Mouse (Mus musculus) NIH3T3 (cell line): ENCODE results near the gene Abcc10.

Source experiments
- DNase-seq: peaks from one replicate; pipeline ENCODE4 v3.0.0-alpha.2; 2012; ENCODE audit warnings: low read depth

The Abcc10 gene

DNA sequence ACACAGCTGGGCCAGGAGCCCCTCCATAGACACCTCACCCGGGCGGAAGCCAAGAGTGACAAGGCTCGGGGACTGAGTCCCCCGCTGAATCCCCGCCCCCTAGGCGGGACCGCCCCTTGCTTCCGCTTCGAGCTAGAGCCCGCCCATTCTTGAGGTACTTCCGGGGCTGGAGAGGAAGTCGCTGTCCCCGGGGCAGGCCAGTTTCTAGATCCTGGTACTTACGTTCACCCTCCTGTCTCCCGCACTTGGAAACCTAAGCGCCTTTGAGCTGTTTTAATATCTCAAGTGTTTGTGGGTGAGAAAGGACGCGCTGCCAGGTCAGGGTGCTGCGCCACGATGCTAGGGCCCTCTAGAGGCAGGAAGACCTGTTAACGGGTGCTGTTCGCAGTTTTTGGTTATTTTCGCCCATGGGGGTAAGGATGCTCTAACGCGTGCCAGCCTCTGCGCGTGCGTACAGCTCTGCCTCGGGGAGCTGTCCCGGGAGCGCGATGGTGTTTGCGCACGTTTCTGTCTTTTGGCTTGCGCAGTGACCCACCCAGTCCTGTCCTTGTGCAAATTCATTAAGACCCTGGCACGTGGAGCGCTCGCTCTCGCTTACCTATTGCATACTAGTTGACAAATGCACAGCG lies at the start of gene Abcc10:
Gene Abcc10, minus strand, starts transcription at position 447 of the 629 bp plus-strand sequence.
- peak; percentile 92 for DNase-seq

- DNase-seq = peak; percentile 57
These were observed 43.6 kb upstream of the Abcc10 start for GRCm38 (mm10) chr17:46371783-46372182.

DNA sequence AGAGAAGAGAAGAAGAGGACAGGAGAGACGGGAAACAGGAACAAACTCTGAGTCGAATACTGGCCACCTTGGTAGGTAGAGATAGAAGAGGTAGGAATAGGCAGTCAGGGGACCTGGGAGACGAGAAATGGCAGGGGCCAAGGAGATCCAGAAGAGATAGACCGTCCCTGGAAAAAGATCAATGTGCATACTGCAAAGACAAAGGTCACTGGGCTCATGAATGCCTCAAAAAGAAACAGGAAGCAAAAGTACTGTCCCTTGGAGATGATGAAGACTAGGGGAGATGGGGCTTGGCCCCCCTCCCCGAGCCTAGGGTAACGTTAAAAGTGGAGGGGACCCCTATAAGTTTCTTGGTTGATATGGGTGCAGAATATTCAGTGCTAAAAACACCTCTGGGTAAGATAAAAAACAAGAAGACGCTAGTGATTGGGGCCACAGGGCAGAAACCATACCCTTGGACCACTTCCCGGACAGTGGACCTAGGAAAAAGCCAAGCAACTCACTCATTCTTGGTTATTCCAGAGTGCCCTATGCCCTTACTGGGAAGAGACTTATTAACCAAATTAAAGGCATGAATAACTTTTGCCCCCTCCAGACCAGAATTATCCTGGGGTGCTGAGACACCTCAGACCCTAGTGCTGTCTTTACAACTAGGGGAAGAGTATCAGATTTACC lies 23.0 kb upstream of the Abcc10 start:
- no peak for DNase-seq

DNA sequence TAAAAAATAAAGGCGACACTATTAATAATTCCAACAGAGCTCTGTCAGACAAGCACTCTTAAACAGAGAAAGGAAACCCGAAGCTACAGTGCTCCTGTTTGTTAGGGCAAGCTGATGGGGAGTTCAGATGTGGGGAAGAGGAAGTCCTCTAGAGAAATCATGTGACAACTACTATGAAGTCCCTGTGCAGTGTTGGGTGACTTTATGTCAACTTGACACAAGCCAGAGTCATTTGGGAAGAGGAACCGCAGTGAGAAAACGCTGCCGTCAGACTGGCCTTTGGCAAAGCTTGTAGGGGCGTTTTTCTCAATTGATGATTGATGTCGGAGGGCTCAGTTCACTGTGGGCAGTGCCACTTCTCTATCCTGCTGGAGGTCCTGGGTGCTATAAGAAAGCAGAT lies 13.1 kb upstream of the Abcc10 start:
- no peak for DNase-seq

- peak; percentile 71 for DNase-seq
These were observed 8.3 kb upstream of the Abcc10 start for GRCm38 (mm10) chr17:46336475-46336874.

GRCm38 (mm10) chr17:46328723-46329122 lies 571 bp upstream of the Abcc10 start:
- peak; percentile 31 for DNase-seq

DNA sequence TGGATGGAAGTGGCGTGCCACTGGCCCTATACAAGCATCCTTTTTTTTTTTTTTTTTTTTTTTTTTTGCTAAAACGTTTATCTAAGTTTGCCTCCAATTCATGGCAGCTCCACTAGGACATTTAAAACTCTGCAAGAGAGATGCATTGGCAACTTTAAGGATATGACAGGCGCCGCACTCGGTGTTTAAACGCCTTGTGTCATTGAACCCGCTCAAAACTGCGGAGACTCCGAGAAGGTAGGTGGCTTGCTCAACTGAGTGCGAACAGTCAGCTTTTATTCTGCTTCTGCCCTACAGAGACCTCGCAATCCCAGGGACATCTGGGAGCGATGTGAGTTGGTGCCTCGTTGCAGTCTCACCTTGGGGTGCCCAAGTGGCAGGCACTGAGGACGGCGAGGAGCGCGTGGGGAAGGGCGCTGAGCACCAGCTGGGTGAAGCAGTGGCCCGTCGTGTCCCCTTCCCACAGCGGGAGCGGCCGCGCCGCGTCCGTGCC lies 693 bp downstream of the Abcc10 start:
- DNase-seq = no peak

- no peak for DNase-seq
These were observed 5.9 kb downstream of the Abcc10 start for GRCm38 (mm10) chr17:46322046-46322823.

GRCm38 (mm10) chr17:46320492-46320891 lies 7.7 kb downstream of the Abcc10 start:
- DNase-seq = no peak

DNA sequence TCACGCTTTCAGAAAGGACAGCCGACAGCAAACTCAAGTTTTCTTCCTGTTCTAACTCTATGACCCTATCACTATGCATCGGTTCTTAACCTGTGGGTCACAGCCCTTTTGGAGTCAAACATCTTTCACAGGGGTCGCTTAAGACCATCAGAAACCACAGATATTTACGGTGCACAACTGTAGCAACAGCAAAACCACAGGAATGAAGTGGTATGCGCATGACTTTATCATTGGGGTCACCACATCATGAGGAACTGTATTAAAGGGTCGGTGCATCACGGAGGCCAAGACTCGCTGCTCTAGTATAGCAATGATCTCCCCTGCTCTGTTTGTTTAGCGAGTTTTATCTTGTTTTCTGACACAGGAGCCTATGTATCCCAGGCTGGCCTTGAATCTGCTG lies 12.3 kb downstream of the Abcc10 start:
- no peak for DNase-seq

GRCm38 (mm10) chr17:46313135-46313715 lies 14.9 kb downstream of the Abcc10 start:
- no peak for DNase-seq

GRCm38 (mm10) chr17:46310515-46310914 lies 17.6 kb downstream of the Abcc10 start:
- no peak for DNase-seq

DNA sequence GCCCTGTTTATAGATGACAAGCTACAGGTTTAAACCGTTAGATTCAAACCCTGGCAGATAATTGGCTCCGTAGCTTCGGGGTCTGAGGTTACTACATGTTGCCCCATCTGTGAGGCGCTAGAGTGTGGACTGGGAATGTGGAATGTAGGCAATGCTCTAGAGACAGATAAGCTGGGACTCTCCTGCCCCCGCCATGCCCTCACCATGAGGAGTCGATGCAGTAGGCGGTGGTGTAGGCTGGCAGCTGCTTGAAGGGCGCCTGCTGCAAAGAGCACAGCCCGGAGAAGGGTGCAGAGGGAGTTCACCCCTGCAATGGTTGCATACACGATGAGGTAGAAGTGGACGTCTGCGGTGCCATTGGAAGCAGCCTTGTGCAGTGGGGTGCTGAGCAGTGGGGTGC lies 18.3 kb downstream of the Abcc10 start:
- no peak for DNase-seq

DNA sequence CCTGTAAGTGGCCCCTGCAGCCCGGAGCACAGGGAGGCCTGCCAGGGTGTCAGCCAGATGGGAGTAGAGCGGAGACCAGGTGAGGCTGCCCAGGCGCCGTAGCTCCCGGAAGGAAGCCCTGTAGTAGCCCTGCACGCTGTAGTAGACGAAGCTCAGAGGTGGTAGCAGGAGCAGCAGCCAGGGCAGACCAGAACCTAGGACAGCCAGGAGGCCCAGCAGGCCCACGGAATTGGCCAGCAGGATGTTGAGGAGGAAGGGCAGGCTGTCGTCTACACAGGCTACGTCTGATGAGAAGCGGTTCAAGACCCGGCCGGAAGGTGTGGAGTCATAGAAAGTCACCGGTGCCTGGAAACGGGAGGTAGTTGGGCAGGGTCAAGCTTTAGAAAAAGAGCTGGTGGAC lies 21.2 kb downstream of the Abcc10 start:
- no peak for DNase-seq

- DNase-seq = no peak
These were observed 24.0 kb downstream of the Abcc10 start for GRCm38 (mm10) chr17:46304184-46304583.

- no peak for DNase-seq
These were observed 26.3 kb downstream of the Abcc10 start for GRCm38 (mm10) chr17:46301892-46302291.

- DNase-seq = peak; percentile 94
These were observed 29.8 kb downstream of the Abcc10 start for GRCm38 (mm10) chr17:46298220-46298913.

- DNase-seq = peak; percentile 22
These were observed 30.6 kb downstream of the Abcc10 start, which contains the start of gene Dlk2 for GRCm38 (mm10) chr17:46297364-46298219. TSS of gene Dlk2 (plus strand) at chr17:46297421.

DNA sequence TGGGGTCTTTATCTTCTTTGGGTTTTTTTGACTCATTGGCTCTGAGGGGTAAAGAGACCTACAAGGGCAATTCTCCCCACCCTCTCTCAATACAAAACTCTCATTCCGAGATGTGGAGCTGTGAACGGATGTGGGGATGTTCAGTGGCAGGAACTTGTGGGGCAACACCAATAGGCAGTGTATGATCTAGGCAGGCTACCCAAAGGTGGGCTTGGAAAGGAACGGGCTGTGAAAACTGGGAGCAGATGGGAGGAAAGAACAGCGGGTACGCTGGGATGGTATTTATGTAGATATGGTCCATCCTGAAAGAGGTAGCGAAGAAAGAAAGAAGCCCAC lies 31.2 kb downstream of the Abcc10 start:
- DNase-seq = no peak

- DNase-seq = no peak
These were observed 31.6 kb downstream of the Abcc10 start for GRCm38 (mm10) chr17:46296601-46297000.

DNA sequence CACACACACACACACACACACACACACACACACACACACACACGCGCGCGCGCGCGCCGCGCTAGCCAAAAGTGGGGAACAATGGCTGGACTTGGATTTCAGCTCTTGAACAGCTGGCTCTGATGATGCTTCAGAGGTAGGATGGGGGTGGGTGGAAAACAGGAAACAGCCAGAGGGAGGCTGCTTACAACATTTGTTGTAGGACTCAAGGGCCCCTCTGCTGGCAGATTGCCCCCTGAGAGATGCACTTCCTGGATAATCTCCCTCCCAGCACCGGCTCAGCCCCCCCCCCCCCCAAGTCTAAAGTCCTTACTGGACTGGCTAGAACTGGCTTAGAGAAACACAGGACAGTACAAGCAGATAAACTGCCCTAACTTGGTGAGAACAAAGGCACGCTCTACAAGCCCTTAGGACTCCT lies 40.5 kb downstream of the Abcc10 start:
- peak; percentile 74 for DNase-seq
